Mouse (Mus musculus): ENCODE results near the gene Dcun1d4. TPM values are rescaled to one million over a fixed set of nuclear protein-coding genes. Genes with fewer than 3 reads are reported as not detected.

Dcun1d4 gene
- total and polyA plus RNA-seq, 2 experiments from 2014 or later, result 28.2 to 42.4 TPM

GRCm38 (mm10) chr5:73514202-73514601 is 33.4 kb downstream of the Dcun1d4 start:
- H3K4me2 ChIP-seq (ENCODE audit: low read depth), result no peak overlapping the region
- ATAC-seq (no peak), DNase-seq (no peak)
- H3K9me3 ChIP-seq (ENCODE audit: low read length), result no peaks in the 10 kb centered on the region
- no peak overlapping the region for H3K9ac ChIP-seq
- no peak for TF ChIP-seq CTCF (IDR thresholded peaks at IDR 0.05; ENCODE audit: low read depth)
- H3K36me3 ChIP-seq (ENCODE audit: insufficient read depth), result peaks cover 41% of the 10 kb centered on the region
- no peak overlapping the region for H3K4me3 ChIP-seq (ENCODE audit: low read depth, low read length)
- no peaks in the 10 kb centered on the region for H3K4me1 ChIP-seq (ENCODE audit: insufficient read depth)
- no peak overlapping the region for H3K27ac ChIP-seq (ENCODE audit: low read depth, low read length)
- 94% methylated on average over 2 of the region's 2 CpGs for WGBS
- no peaks in the 10 kb centered on the region for H3K27me3 ChIP-seq (ENCODE audit: insufficient read depth, low read length)

GRCm38 (mm10) chr5:73517299-73517698 is 36.5 kb downstream of the Dcun1d4 start:
- Histone ChIP-seq H3K4me1 (ENCODE audit: insufficient read depth) (no peaks in the 10 kb centered on the region), H3K27ac (ENCODE audit: low read depth, low read length) (no peak overlapping the region), H3K4me2 (ENCODE audit: low read depth) (no peak overlapping the region), H3K4me3 (ENCODE audit: low read depth, low read length) (no peak overlapping the region), H3K9me3 (ENCODE audit: low read length) (no peaks in the 10 kb centered on the region), H3K9ac (no peak overlapping the region), H3K36me3 (ENCODE audit: insufficient read depth) (peaks cover 39% of the 10 kb centered on the region), H3K27me3 (ENCODE audit: insufficient read depth, low read length) (no peaks in the 10 kb centered on the region)
- no peak for TF ChIP-seq CTCF (IDR thresholded peaks at IDR 0.05; ENCODE audit: low read depth)
- 95% methylated on average over 5 of the region's 5 CpGs for WGBS
- ATAC-seq (no peak), DNase-seq (no peak)

- no peaks in the 10 kb centered on the region for H3K4me1 ChIP-seq (ENCODE audit: insufficient read depth)
- WGBS, result 96% methylated on average over 8 of the region's 8 CpGs
- ATAC-seq, result no peak
Measured at GRCm38 (mm10) chr5:73518424-73519211, 37.8 kb downstream of the Dcun1d4 start.

DNA sequence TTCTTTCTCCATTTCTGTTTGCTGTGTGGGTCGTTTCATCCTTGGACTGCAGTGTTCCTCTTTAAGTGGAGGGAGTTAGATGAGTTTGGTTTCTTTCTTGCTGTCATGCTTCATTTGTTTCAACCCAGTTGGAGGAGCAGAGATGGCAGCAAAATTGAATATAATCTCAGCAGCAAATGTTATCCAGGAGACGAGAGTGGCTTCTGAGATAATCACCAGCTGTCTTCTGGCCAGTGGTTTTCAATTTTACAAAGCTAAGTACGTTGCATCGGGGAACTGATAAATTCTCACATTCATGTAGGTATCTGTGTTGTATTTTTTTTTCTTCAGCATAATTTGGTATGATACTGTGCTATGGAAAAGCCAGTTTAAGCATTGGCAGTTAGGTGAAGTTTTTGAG is 40.0 kb downstream of the Dcun1d4 start:
- 76% methylated on average over 4 of the region's 4 CpGs for WGBS
- H3K9me3 ChIP-seq (ENCODE audit: low read length), result no peaks in the 10 kb centered on the region
- H3K9ac ChIP-seq, result no peak overlapping the region
- no peak overlapping the region for H3K4me3 ChIP-seq (ENCODE audit: low read depth, low read length)
- DNase-seq, result no peak
- no peak for TF ChIP-seq CTCF (IDR thresholded peaks at IDR 0.05; ENCODE audit: low read depth)
- ATAC-seq, result no peak
- peaks cover 45% of the 10 kb centered on the region for H3K36me3 ChIP-seq (ENCODE audit: insufficient read depth)
- H3K4me1 ChIP-seq (ENCODE audit: insufficient read depth), result no peaks in the 10 kb centered on the region
- no peak overlapping the region for H3K4me2 ChIP-seq (ENCODE audit: low read depth)
- no peak overlapping the region for H3K27ac ChIP-seq (ENCODE audit: low read depth, low read length)
- no peaks in the 10 kb centered on the region for H3K27me3 ChIP-seq (ENCODE audit: insufficient read depth, low read length)

More at GRCm38 (mm10) chr5:73518424-73519211, 37.8 kb downstream of the Dcun1d4 start:
- H3K27me3 ChIP-seq (ENCODE audit: insufficient read depth, low read length), result no peaks in the 10 kb centered on the region
- DNase-seq, result no peak
- H3K27ac ChIP-seq (ENCODE audit: low read depth, low read length), result no peak overlapping the region
- no peaks in the 10 kb centered on the region for H3K9me3 ChIP-seq (ENCODE audit: low read length)
- no peak overlapping the region for H3K4me2 ChIP-seq (ENCODE audit: low read depth)
- H3K36me3 ChIP-seq (ENCODE audit: insufficient read depth), result peaks cover 45% of the 10 kb centered on the region
- no peak overlapping the region for H3K9ac ChIP-seq
- TF ChIP-seq CTCF (IDR thresholded peaks at IDR 0.05; ENCODE audit: low read depth), result no peak
- no peak overlapping the region for H3K4me3 ChIP-seq (ENCODE audit: low read depth, low read length)

DNA sequence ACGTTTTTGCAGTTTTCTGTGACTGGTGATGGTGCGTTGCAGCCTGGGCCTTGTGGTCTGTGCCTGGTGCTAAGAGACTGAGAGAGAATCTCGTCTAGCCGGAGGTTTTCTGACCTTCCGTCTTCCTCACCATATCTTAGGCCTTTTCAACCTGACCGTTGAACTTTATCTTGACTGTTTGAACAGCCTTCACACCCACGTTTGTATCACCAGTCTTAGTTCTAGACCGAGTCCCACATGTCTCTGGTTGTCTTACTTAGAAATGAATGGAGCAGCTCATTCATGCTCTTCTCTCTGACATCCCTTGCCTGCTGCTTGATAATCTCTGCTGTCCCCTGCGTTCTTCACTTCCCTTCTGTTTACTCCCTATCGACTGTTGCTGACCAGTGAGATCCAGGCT is 42.4 kb downstream of the Dcun1d4 start:
- no peaks in the 10 kb centered on the region for H3K9me3 ChIP-seq (ENCODE audit: low read length)
- H3K4me1 ChIP-seq (ENCODE audit: insufficient read depth), result no peaks in the 10 kb centered on the region
- H3K27ac ChIP-seq (ENCODE audit: low read depth, low read length), result no peak overlapping the region
- no peak overlapping the region for H3K9ac ChIP-seq
- no peak overlapping the region for H3K4me3 ChIP-seq (ENCODE audit: low read depth, low read length)
- H3K27me3 ChIP-seq (ENCODE audit: insufficient read depth, low read length), result no peaks in the 10 kb centered on the region
- H3K36me3 ChIP-seq (ENCODE audit: insufficient read depth), result peaks cover 48% of the 10 kb centered on the region
- no peak for DNase-seq
- 92% methylated on average over 10 of the region's 10 CpGs for WGBS
- no peak for TF ChIP-seq CTCF (IDR thresholded peaks at IDR 0.05; ENCODE audit: low read depth)
- no peak overlapping the region for H3K4me2 ChIP-seq (ENCODE audit: low read depth)
- ATAC-seq, result no peak

GRCm38 (mm10) chr5:73524300-73525000 is 43.6 kb downstream of the Dcun1d4 start:
- no peak overlapping the region for H3K9ac ChIP-seq
- ATAC-seq (no peak), DNase-seq (no peak)
- H3K9me3 ChIP-seq (ENCODE audit: low read length), result no peaks in the 10 kb centered on the region
- H3K4me1 ChIP-seq (ENCODE audit: insufficient read depth), result no peaks in the 10 kb centered on the region
- no peak overlapping the region for H3K27ac ChIP-seq (ENCODE audit: low read depth, low read length)
- TF ChIP-seq CTCF (IDR thresholded peaks at IDR 0.05; ENCODE audit: low read depth), result no peak
- WGBS, result 91% methylated on average over 4 of the region's 4 CpGs
- no peak overlapping the region for H3K4me3 ChIP-seq (ENCODE audit: low read depth, low read length)
- no peaks in the 10 kb centered on the region for H3K27me3 ChIP-seq (ENCODE audit: insufficient read depth, low read length)
- no peak overlapping the region for H3K4me2 ChIP-seq (ENCODE audit: low read depth)
- H3K36me3 ChIP-seq (ENCODE audit: insufficient read depth), result peaks cover 45% of the 10 kb centered on the region

GRCm38 (mm10) chr5:73532222-73532621 is 51.4 kb downstream of the Dcun1d4 start:
- H3K4me1 ChIP-seq (ENCODE audit: insufficient read depth), result no peaks in the 10 kb centered on the region
- TF ChIP-seq CTCF (IDR thresholded peaks at IDR 0.05; ENCODE audit: low read depth), result no peak
- H3K36me3 ChIP-seq (ENCODE audit: insufficient read depth), result peaks cover 47% of the 10 kb centered on the region
- H3K9me3 ChIP-seq (ENCODE audit: low read length), result no peaks in the 10 kb centered on the region
- 89% methylated on average over 1 of the region's 1 CpGs for WGBS
- H3K9ac ChIP-seq, result no peak overlapping the region
- H3K4me2 ChIP-seq (ENCODE audit: low read depth), result no peak overlapping the region
- no peak overlapping the region for H3K4me3 ChIP-seq (ENCODE audit: low read depth, low read length)
- no peaks in the 10 kb centered on the region for H3K27me3 ChIP-seq (ENCODE audit: insufficient read depth, low read length)
- no peak for ATAC-seq
- no peak overlapping the region for H3K27ac ChIP-seq (ENCODE audit: low read depth, low read length)
- no peak for DNase-seq
